27 mouse cellular contexts compared by ENCODE assay signal in the genomic region with DNA sequence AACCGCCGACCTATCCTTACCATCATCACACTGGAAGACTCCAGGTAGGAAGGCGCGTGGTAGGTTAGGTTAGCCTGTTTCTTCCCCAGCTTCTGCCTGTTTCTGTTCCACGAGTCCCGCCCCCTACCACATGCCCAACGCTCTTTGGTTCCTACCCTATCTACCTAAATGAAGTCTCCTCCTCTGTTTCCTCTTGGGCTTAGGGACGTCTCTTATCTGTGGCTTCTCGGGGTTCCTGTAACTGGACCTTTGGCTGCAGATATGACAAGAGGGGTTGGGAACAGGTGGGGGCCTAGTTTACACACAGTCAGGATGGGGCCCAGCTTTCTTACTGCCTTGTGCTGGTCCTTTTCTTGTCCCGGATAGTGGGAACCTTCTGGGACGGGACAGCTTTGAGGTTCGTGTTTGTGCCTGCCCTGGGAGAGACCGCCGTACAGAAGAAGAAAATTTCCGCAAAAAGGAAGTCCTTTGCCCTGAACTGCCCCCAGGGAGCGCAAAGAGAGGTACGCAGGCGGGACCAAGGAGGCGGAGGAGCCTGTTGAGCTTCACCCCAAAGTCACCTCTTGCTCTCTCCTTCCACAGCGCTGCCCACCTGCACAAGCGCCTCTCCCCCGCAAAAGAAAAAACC. TPM values are rescaled to one million over a fixed set of nuclear protein-coding genes. Genes with fewer than 3 reads are reported as not detected.
DNase-seq lines count a peak whose midpoint lies in the region; ATAC-seq and TF ChIP-seq lines count a peak whose summit lies in the region.
"Had no signal": no experiment of that assay in that cellular context is flagged by ENCODE, and none has a peak within 500 bp of the region (broad histone marks: within the 10 kb centered on the region; RNA-seq: fewer than 3 reads in every experiment).

No protein-coding gene starts in this region.

- no peaks in the 10 kb centered on the region for H3K9me3 ChIP-seq in heart, embryonic 10.5 days
- no peaks in the 10 kb centered on the region for H3K9me3 ChIP-seq in G1E (replicated peaks)
- no peaks in the 10 kb centered on the region for H3K9me3 ChIP-seq in erythroblast, embryonic 14.5 days (ENCODE audit: control insufficient read depth, low read length)
- H3K9me3 ChIP-seq in liver, embryonic 15.5 days (replicated peaks): no peaks in the 10 kb centered on the region
- no peaks in the 10 kb centered on the region for H3K9me3 ChIP-seq in lung, postnatal 0 days (ENCODE audit: low read length)
- H3K9me3 ChIP-seq: forebrain, embryonic 15.5 days; hindbrain, embryonic 13.5 days; megakaryocyte, embryonic 14.5 days had no signal

- no peak for TF ChIP-seq CTCF in G1E (IDR thresholded peaks at IDR 0.05; ENCODE audit: low read depth, low read length)
- no peak for TF ChIP-seq CTCF in lung, postnatal 0 days (IDR thresholded peaks at IDR 0.05)

- no peak for ATAC-seq in G1E (ENCODE audit: extremely low read depth, insufficient number of reproducible peaks, low FRiP score, poor library complexity, severe bottlenecking)
- ATAC-seq in liver, embryonic 15.5 days (ENCODE audit: insufficient read depth): peak; percentile 74
- no peak for ATAC-seq in lung, postnatal 0 days
- ATAC-seq: forebrain, embryonic 15.5 days; Patski had no signal

- no peaks in the 10 kb centered on the region for H3K27me3 ChIP-seq in heart, embryonic 10.5 days (ENCODE audit: insufficient read depth, poor library complexity, severe bottlenecking)
- no peaks in the 10 kb centered on the region for H3K27me3 ChIP-seq in G1E (ENCODE audit: insufficient read depth, low read length)
- H3K27me3 ChIP-seq in erythroblast, embryonic 14.5 days (ENCODE audit: control insufficient read depth): no peaks in the 10 kb centered on the region
- no peaks in the 10 kb centered on the region for H3K27me3 ChIP-seq in liver, embryonic 15.5 days
- H3K27me3 ChIP-seq in lung, postnatal 0 days (replicated peaks; ENCODE audit: insufficient read depth, low read length): no peaks in the 10 kb centered on the region
- H3K27me3 ChIP-seq: forebrain, embryonic 15.5 days; hindbrain, embryonic 13.5 days; megakaryocyte, embryonic 14.5 days; Patski had no signal

- H3K36me3 ChIP-seq in heart, embryonic 10.5 days: peaks cover 77% of the 10 kb centered on the region
- peaks cover 85% of the 10 kb centered on the region for H3K36me3 ChIP-seq in G1E (replicated peaks)
- H3K36me3 ChIP-seq in erythroblast, embryonic 14.5 days (ENCODE audit: control insufficient read depth): peaks cover 76% of the 10 kb centered on the region
- peaks cover 54% of the 10 kb centered on the region for H3K36me3 ChIP-seq in liver, embryonic 15.5 days (replicated peaks)
- H3K36me3 ChIP-seq in lung, postnatal 0 days (ENCODE audit: insufficient read depth, low read length): peaks cover 32% of the 10 kb centered on the region

- no peak for TF ChIP-seq EP300 in lung, postnatal 0 days (IDR thresholded peaks at IDR 0.05)

- H3K27ac ChIP-seq in heart, embryonic 10.5 days: no peak overlapping the region
- H3K27ac ChIP-seq in liver, embryonic 15.5 days (replicated peaks): peak overlapping the region; percentile 88
- no peak overlapping the region for H3K27ac ChIP-seq in lung, postnatal 0 days (ENCODE audit: low read length)
- H3K27ac ChIP-seq: forebrain, embryonic 15.5 days; hindbrain, embryonic 13.5 days had no signal

- WGBS in heart, embryonic 10.5 days: 85% methylated on average over 22 of the region's 22 CpGs
- WGBS in liver, embryonic 15.5 days (ENCODE audit: insufficient replicate concordance): 40% methylated on average over 22 of the region's 22 CpGs
- 91% methylated on average over 22 of the region's 22 CpGs for WGBS in lung, postnatal 0 days

- intact Hi-C loops in left cerebral cortex, postnatal 10 days (cut with DNase I): no loop called here

- peaks cover 25% of the 10 kb centered on the region for H3K4me1 ChIP-seq in heart, embryonic 10.5 days
- peaks cover 87% of the 10 kb centered on the region for H3K4me1 ChIP-seq in G1E (ENCODE audit: insufficient read depth, low read depth, low read length)
- peaks cover 92% of the 10 kb centered on the region for H3K4me1 ChIP-seq in erythroblast, embryonic 14.5 days (ENCODE audit: control insufficient read depth)
- peaks cover 89% of the 10 kb centered on the region for H3K4me1 ChIP-seq in liver, embryonic 15.5 days (replicated peaks)
- no peaks in the 10 kb centered on the region for H3K4me1 ChIP-seq in lung, postnatal 0 days (ENCODE audit: insufficient read depth, low read depth, low read length)
- H3K4me1 ChIP-seq: hindbrain, embryonic 13.5 days had no signal

- DNase-seq in heart, embryonic 10.5 days (ENCODE audit: low spot score): peak; percentile 85
- DNase-seq in heart, adult 9 months (ENCODE audit: low spot score in 2 of 2): no peak
- peak; percentile 58 for DNase-seq in G1E (ENCODE audit: low spot score)
- DNase-seq in left cerebral cortex, postnatal 10 days (ENCODE audit: extremely low spot score in 1 of 2, low spot score in 2 of 2): no peak
- no peak for DNase-seq in adrenal gland, postnatal 4 days (ENCODE audit: low spot score in 2 of 2)
- DNase-seq in lung, postnatal 0 days (ENCODE audit: low spot score): no peak
- DNase-seq: adrenal gland, postnatal 14 days; cerebellum, adult 11-12 months; kidney, adult 9 months; kidney, postnatal 36 days; layer of hippocampus, adult 9-11 months; lung, postnatal 10 days; right cerebral cortex, postnatal 14 days; spleen, adult 18-20 months; thymus, adult 18-20 months; thymus, postnatal 4 days had no signal

- H3K4me2 ChIP-seq in liver, embryonic 15.5 days: peak overlapping the region; percentile 57
- H3K4me2 ChIP-seq in lung, postnatal 0 days (replicated peaks; ENCODE audit: low read depth, low read length): no peak overlapping the region
- H3K4me2 ChIP-seq: forebrain, embryonic 15.5 days; hindbrain, embryonic 13.5 days had no signal

- H3K4me3 ChIP-seq in heart, embryonic 10.5 days: no peak overlapping the region
- peak overlapping the region; percentile 24; the same call in 1 of the 2 replicates for H3K4me3 ChIP-seq in G1E (ENCODE audit: low read depth, low read length)
- H3K4me3 ChIP-seq in erythroblast, embryonic 14.5 days (replicated peaks): peak overlapping the region; percentile 36
- 0 out of 2 replicates have a peak overlapping the region, but pooled peaks have one; percentile 6 for H3K4me3 ChIP-seq in liver, embryonic 15.5 days (replicated peaks)
- no peak overlapping the region for H3K4me3 ChIP-seq in lung, postnatal 0 days (ENCODE audit: low read depth, low read length)
- H3K4me3 ChIP-seq: forebrain, embryonic 15.5 days; hindbrain, embryonic 13.5 days; megakaryocyte, embryonic 14.5 days had no signal

- H3K9ac ChIP-seq in liver, embryonic 15.5 days: peak overlapping the region; percentile 14
- H3K9ac ChIP-seq in lung, postnatal 0 days (replicated peaks; ENCODE audit: low read depth): no peak overlapping the region
- H3K9ac ChIP-seq: forebrain, embryonic 15.5 days; hindbrain, embryonic 13.5 days had no signal

RNA-seq across cellular contexts. Expression of a gene that starts 9.2 kb away (rescaled TPM):
- polyA plus RNA-seq in heart, embryonic 10.5 days (2016; fragmentation: Nextera tagmentation; extraction: Ambion mirVana): 104 and 161 TPM in 2 replicates
- total RNA-seq in G1E (2014; fragmentation: Nextera tagmentation) (228 and 271 TPM in 2 replicates), G1E (2017) (52.1 and 57.4 TPM in 2 replicates)
- 141 and 175 TPM in 2 replicates for polyA plus RNA-seq in G1E (2012)
- 4.1 and 4.3 TPM in 2 replicates for polyA plus RNA-seq in erythroblast, embryonic 14.5 days (2012)
- 62.4 and 63.8 TPM in 2 replicates for polyA plus RNA-seq in liver, embryonic 15.5 days (2015; fragmentation: Nextera tagmentation; extraction: Ambion mirVana)
- total RNA-seq in left cerebral cortex, postnatal 10 days (2021): 10 to 100 TPM; 20.5 to 26.1 TPM
- total RNA-seq in adrenal gland, postnatal 4 days (2021): 100 to 1,000 TPM in 1 of 2 experiments, 10 to 100 TPM in 1; 92.4 to 101 TPM
- 39.8 and 50.6 TPM in 2 replicates for polyA plus RNA-seq in lung, postnatal 0 days (2015; fragmentation: Nextera tagmentation; extraction: Ambion mirVana)

RNA-seq across cellular contexts. Expression of a gene that starts 9.3 kb away (rescaled TPM):
- 27.2 and 32.4 TPM in 2 replicates for polyA plus RNA-seq in heart, embryonic 10.5 days (2016; fragmentation: Nextera tagmentation; extraction: Ambion mirVana)
- 20.5 and 26.1 TPM in 2 replicates for total RNA-seq in G1E (2014; fragmentation: Nextera tagmentation)
- 9.6 and 9.8 TPM in 2 replicates for total RNA-seq in G1E (2017)
- 15.7 and 22.0 TPM in 2 replicates for polyA plus RNA-seq in G1E (2012)
- 3.8 and 7.2 TPM in 2 replicates for polyA plus RNA-seq in erythroblast, embryonic 14.5 days (2012)
- 15.9 and 16.9 TPM in 2 replicates for polyA plus RNA-seq in liver, embryonic 15.5 days (2015; fragmentation: Nextera tagmentation; extraction: Ambion mirVana)
- 1 to 10 TPM; 6.3 to 7.6 TPM for total RNA-seq in left cerebral cortex, postnatal 10 days (2021)
- 10 to 100 TPM; 13.0 to 13.1 TPM for total RNA-seq in adrenal gland, postnatal 4 days (2021)
- polyA plus RNA-seq in lung, postnatal 0 days (2015; fragmentation: Nextera tagmentation; extraction: Ambion mirVana): 13.8 and 14.3 TPM in 2 replicates

RNA-seq across cellular contexts. Expression of a gene that starts 16.4 kb away (rescaled TPM):
- polyA plus RNA-seq in heart, embryonic 10.5 days (2016; fragmentation: Nextera tagmentation; extraction: Ambion mirVana): 15.6 and 24.1 TPM in 2 replicates
- total RNA-seq in G1E (2014; fragmentation: Nextera tagmentation): 84.5 and 116 TPM in 2 replicates
- total RNA-seq in G1E (2017): 3.6 and 4.8 TPM in 2 replicates
- polyA plus RNA-seq in G1E (2012): 50.0 and 54.6 TPM in 2 replicates
- 8.1 and 9.1 TPM in 2 replicates for polyA plus RNA-seq in erythroblast, embryonic 14.5 days (2012)
- polyA plus RNA-seq in liver, embryonic 15.5 days (2015; fragmentation: Nextera tagmentation; extraction: Ambion mirVana): 14.1 and 14.7 TPM in 2 replicates
- total RNA-seq in left cerebral cortex, postnatal 10 days (2021): 100 to 1,000 TPM; 395 to 416 TPM
- 10 to 100 TPM; 74.6 to 83.4 TPM for total RNA-seq in adrenal gland, postnatal 4 days (2021)
- 7.5 and 8.1 TPM in 2 replicates for polyA plus RNA-seq in lung, postnatal 0 days (2015; fragmentation: Nextera tagmentation; extraction: Ambion mirVana)
- total RNA-seq: neutrophil, adult 5-6 weeks had no signal

RNA-seq across cellular contexts. Expression of a gene that starts 28.4 kb away (rescaled TPM):
- polyA plus RNA-seq in heart, embryonic 10.5 days (2016; fragmentation: Nextera tagmentation; extraction: Ambion mirVana): 0.25 and 7.5 TPM in 2 replicates
- total RNA-seq in G1E (2014; fragmentation: Nextera tagmentation): not detected in 2 replicates
- total RNA-seq in G1E (2017): not detected in 2 replicates
- polyA plus RNA-seq in G1E (2012): not detected in 2 replicates
- polyA plus RNA-seq in erythroblast, embryonic 14.5 days (2012): 0.02 TPM in 1 of 2 replicates, not detected in the other
- 26.6 and 27.2 TPM in 2 replicates for polyA plus RNA-seq in liver, embryonic 15.5 days (2015; fragmentation: Nextera tagmentation; extraction: Ambion mirVana)
- not detected for total RNA-seq in left cerebral cortex, postnatal 10 days (2021)
- total RNA-seq in adrenal gland, postnatal 4 days (2021): under 1 TPM in 1 of 2 experiments, not detected in 1; 0.59 TPM
- not detected in 2 replicates for polyA plus RNA-seq in lung, postnatal 0 days (2015; fragmentation: Nextera tagmentation; extraction: Ambion mirVana)
- total RNA-seq: adrenal gland, postnatal 14 days; gastrocnemius, postnatal 4 days; midbrain, postnatal 0 days; neutrophil, adult 5-6 weeks had no signal
- polyA plus RNA-seq: forebrain, embryonic 15.5 days; heart, postnatal 0 days; hindbrain, embryonic 13.5 days; intestine, embryonic 14.5 days; midbrain, postnatal 0 days; Patski had no signal

RNA-seq across cellular contexts. Expression of a gene that starts 29.3 kb away (rescaled TPM):
- polyA plus RNA-seq in heart, embryonic 10.5 days (2016; fragmentation: Nextera tagmentation; extraction: Ambion mirVana): 61.0 and 89.9 TPM in 2 replicates
- 0.29 and 0.68 TPM in 2 replicates for total RNA-seq in G1E (2014; fragmentation: Nextera tagmentation)
- total RNA-seq in G1E (2017): 0.27 and 0.29 TPM in 2 replicates
- polyA plus RNA-seq in G1E (2012): 0.36 and 0.56 TPM in 2 replicates
- polyA plus RNA-seq in erythroblast, embryonic 14.5 days (2012): 0.15 and 0.20 TPM in 2 replicates
- 0.50 and 0.58 TPM in 2 replicates for polyA plus RNA-seq in liver, embryonic 15.5 days (2015; fragmentation: Nextera tagmentation; extraction: Ambion mirVana)
- 100 to 1,000 TPM; 147 to 154 TPM for total RNA-seq in left cerebral cortex, postnatal 10 days (2021)
- 1 to 10 TPM; 9.4 to 9.6 TPM for total RNA-seq in adrenal gland, postnatal 4 days (2021)
- 0.80 and 1.0 TPM in 2 replicates for polyA plus RNA-seq in lung, postnatal 0 days (2015; fragmentation: Nextera tagmentation; extraction: Ambion mirVana)

Comparison
In these comparisons a context has a peak if more than half of its experiments do, and no peak if none do; other contexts are left out.
1. DNase-seq: peak in heart, embryonic 10.5 days (single experiment) and G1E (single experiment); none in heart, adult 9 months (0 of 2), left cerebral cortex, postnatal 10 days (0 of 2), adrenal gland, postnatal 4 days (0 of 2) and lung, postnatal 0 days (single experiment).
2. H3K4me3 ChIP-seq: peak in G1E (single experiment), erythroblast, embryonic 14.5 days (single experiment) and liver, embryonic 15.5 days (single experiment); none in heart, embryonic 10.5 days (single experiment) and lung, postnatal 0 days (single experiment).